Mouse (Mus musculus): ENCODE results near the gene Iqcf5. TPM values are rescaled to one million over a fixed set of nuclear protein-coding genes. Genes with fewer than 3 reads are reported as not detected.

Gene Iqcf5
- polyA plus RNA-seq, 1 experiment from 2014 or later = not detected

GRCm38 (mm10) chr9:106519909-106520308 is 5.5 kb downstream of the Iqcf5 start:
- H3K27ac ChIP-seq = no peak overlapping the region
- H3K36me3 ChIP-seq = no peaks in the 10 kb centered on the region
- no peak overlapping the region for H3K4me2 ChIP-seq (replicated peaks)
- 81% methylated on average over 8 of the region's 8 CpGs for WGBS
- ATAC-seq (ENCODE audit: insufficient number of reproducible peaks, insufficient read depth, low FRiP score, low TSS enrichment) = no peak
- no peaks in the 10 kb centered on the region for H3K27me3 ChIP-seq
- no peaks in the 10 kb centered on the region for H3K4me1 ChIP-seq
- H3K4me3 ChIP-seq = no peak overlapping the region
- H3K9me3 ChIP-seq = no peaks in the 10 kb centered on the region
- no peak overlapping the region for H3K9ac ChIP-seq

- no peaks in the 10 kb centered on the region for H3K36me3 ChIP-seq
Observed at GRCm38 (mm10) chr9:106531833-106532232, 17.5 kb downstream of the Iqcf5 start.

GRCm38 (mm10) chr9:106534296-106534695 is 19.9 kb downstream of the Iqcf5 start:
- 88% methylated on average over 7 of the region's 7 CpGs for WGBS

More at GRCm38 (mm10) chr9:106531833-106532232, 17.5 kb downstream of the Iqcf5 start:
- Histone ChIP-seq H3K4me2 (replicated peaks) (no peak overlapping the region), H3K4me1 (no peaks in the 10 kb centered on the region), H3K9me3 (no peaks in the 10 kb centered on the region), H3K9ac (no peak overlapping the region), H3K27me3 (no peaks in the 10 kb centered on the region), H3K4me3 (no peak overlapping the region), H3K27ac (no peak overlapping the region)
- 34% methylated on average over 3 of the region's 3 CpGs for WGBS
- ATAC-seq (ENCODE audit: insufficient number of reproducible peaks, insufficient read depth, low FRiP score, low TSS enrichment) = no peak

GRCm38 (mm10) chr9:106534975-106535374 is 20.6 kb downstream of the Iqcf5 start:
- Histone ChIP-seq H3K4me1 (no peaks in the 10 kb centered on the region), H3K4me3 (no peak overlapping the region), H3K9me3 (no peaks in the 10 kb centered on the region), H3K36me3 (no peaks in the 10 kb centered on the region), H3K4me2 (replicated peaks) (no peak overlapping the region), H3K9ac (no peak overlapping the region), H3K27ac (no peak overlapping the region), H3K27me3 (no peaks in the 10 kb centered on the region)
- 87% methylated on average over 11 of the region's 11 CpGs for WGBS
- no peak for ATAC-seq (ENCODE audit: insufficient number of reproducible peaks, insufficient read depth, low FRiP score, low TSS enrichment)

More at GRCm38 (mm10) chr9:106534296-106534695, 19.9 kb downstream of the Iqcf5 start:
- H3K36me3 ChIP-seq = no peaks in the 10 kb centered on the region
- H3K9me3 ChIP-seq = no peaks in the 10 kb centered on the region
- ATAC-seq (ENCODE audit: insufficient number of reproducible peaks, insufficient read depth, low FRiP score, low TSS enrichment) = no peak
- no peak overlapping the region for H3K4me2 ChIP-seq (replicated peaks)
- H3K4me1 ChIP-seq = no peaks in the 10 kb centered on the region
- H3K4me3 ChIP-seq = no peak overlapping the region
- no peak overlapping the region for H3K27ac ChIP-seq
- H3K9ac ChIP-seq = no peak overlapping the region
- no peaks in the 10 kb centered on the region for H3K27me3 ChIP-seq

- H3K27ac ChIP-seq = no peak within 1 kb of the TSS
- H3K36me3 ChIP-seq = no peaks in the 10 kb centered on the region
- H3K4me3 ChIP-seq = no peak within 1 kb of the TSS
- no peaks in the 10 kb centered on the region for H3K27me3 ChIP-seq
- no peak within 1 kb of the TSS for H3K9ac ChIP-seq
- H3K4me2 ChIP-seq (replicated peaks) = no peak within 1 kb of the TSS
- H3K4me1 ChIP-seq = no peaks in the 10 kb centered on the region
- ATAC-seq (ENCODE audit: insufficient number of reproducible peaks, insufficient read depth, low FRiP score, low TSS enrichment) = no peak
- H3K9me3 ChIP-seq = no peaks in the 10 kb centered on the region
- WGBS = 86% methylated on average over 5 of the region's 5 CpGs
Observed at GRCm38 (mm10) chr9:106561531-106561930, 47.2 kb downstream of the Iqcf5 start, which contains the start of gene Iqcf3. TSS of gene Iqcf3 (minus strand) at chr9:106561631.

- Histone ChIP-seq H3K27ac (no peak overlapping the region), H3K4me3 (no peak overlapping the region), H3K27me3 (no peaks in the 10 kb centered on the region), H3K9ac (no peak overlapping the region), H3K9me3 (no peaks in the 10 kb centered on the region), H3K4me2 (replicated peaks) (no peak overlapping the region), H3K4me1 (no peaks in the 10 kb centered on the region), H3K36me3 (no peaks in the 10 kb centered on the region)
- ATAC-seq (ENCODE audit: insufficient number of reproducible peaks, insufficient read depth, low FRiP score, low TSS enrichment) = no peak
- WGBS = 89% methylated on average over 11 of the region's 11 CpGs
Observed at GRCm38 (mm10) chr9:106562291-106562690, 47.9 kb downstream of the Iqcf5 start.

- no peak for ATAC-seq (ENCODE audit: insufficient number of reproducible peaks, insufficient read depth, low FRiP score, low TSS enrichment)
- Histone ChIP-seq H3K4me3 (no peak overlapping the region), H3K4me2 (replicated peaks) (no peak overlapping the region), H3K4me1 (no peaks in the 10 kb centered on the region), H3K27ac (no peak overlapping the region), H3K27me3 (no peaks in the 10 kb centered on the region), H3K9ac (no peak overlapping the region), H3K36me3 (no peaks in the 10 kb centered on the region), H3K9me3 (no peaks in the 10 kb centered on the region)
- WGBS = 74% methylated on average over 8 of the region's 8 CpGs
Observed at GRCm38 (mm10) chr9:106564025-106564424, 49.7 kb downstream of the Iqcf5 start.

Other genes starting within 250 kb of the Iqcf5 start
- gene Poc1a, start 233.5 kb upstream of the Iqcf5 start, polyA plus RNA-seq (2016; fragmentation: Nextera tagmentation; extraction: Ambion mirVana) = 25.7 and 27.9 TPM in 2 replicates
- 51.1 and 59.2 TPM in 2 replicates for gene Dusp7, start 145.9 kb upstream of the Iqcf5 start, polyA plus RNA-seq (2016; fragmentation: Nextera tagmentation; extraction: Ambion mirVana)
- gene Rpl29, start 85.1 kb upstream of the Iqcf5 start, polyA plus RNA-seq (2016; fragmentation: Nextera tagmentation; extraction: Ambion mirVana) = 878 and 882 TPM in 2 replicates
- 49.0 and 49.1 TPM in 2 replicates for gene Acy1, start 76.3 kb upstream of the Iqcf5 start, polyA plus RNA-seq (2016; fragmentation: Nextera tagmentation; extraction: Ambion mirVana)
- gene Abhd14b, start 67.1 kb upstream of the Iqcf5 start, polyA plus RNA-seq (2016; fragmentation: Nextera tagmentation; extraction: Ambion mirVana) = 12.5 and 14.0 TPM in 2 replicates
- 58.5 and 61.3 TPM in 2 replicates for gene Abhd14a, start 66.9 kb upstream of the Iqcf5 start, polyA plus RNA-seq (2016; fragmentation: Nextera tagmentation; extraction: Ambion mirVana)
- gene Pcbp4, start 61.3 kb upstream of the Iqcf5 start, polyA plus RNA-seq (2016; fragmentation: Nextera tagmentation; extraction: Ambion mirVana) = 213 and 222 TPM in 2 replicates
- 0.62 and 0.70 TPM in 2 replicates for gene Gpr62, start 48.6 kb upstream of the Iqcf5 start, polyA plus RNA-seq (2016; fragmentation: Nextera tagmentation; extraction: Ambion mirVana)
- 52.8 and 57.9 TPM in 2 replicates for gene Rrp9, start 38.6 kb upstream of the Iqcf5 start, polyA plus RNA-seq (2016; fragmentation: Nextera tagmentation; extraction: Ambion mirVana)
- gene Parp3, start 37.6 kb upstream of the Iqcf5 start, polyA plus RNA-seq (2016; fragmentation: Nextera tagmentation; extraction: Ambion mirVana) = 3.7 and 4.6 TPM in 2 replicates
- not detected in 2 replicates for gene Iqcf1, start 14.6 kb upstream of the Iqcf5 start, polyA plus RNA-seq (2016; fragmentation: Nextera tagmentation; extraction: Ambion mirVana)
- gene Iqcf3, start 47.1 kb downstream of the Iqcf5 start, polyA plus RNA-seq (2016; fragmentation: Nextera tagmentation; extraction: Ambion mirVana) = not detected in 2 replicates
- not detected in 2 replicates for gene Iqcf4, start 56.4 kb downstream of the Iqcf5 start, polyA plus RNA-seq (2016; fragmentation: Nextera tagmentation; extraction: Ambion mirVana)
- gene Iqcf6, start 112.0 kb downstream of the Iqcf5 start, polyA plus RNA-seq (2016; fragmentation: Nextera tagmentation; extraction: Ambion mirVana) = not detected in 2 replicates
- 0.93 and 2.0 TPM in 2 replicates for gene Grm2, start 141.5 kb downstream of the Iqcf5 start, polyA plus RNA-seq (2016; fragmentation: Nextera tagmentation; extraction: Ambion mirVana)
- gene Tex264, start 171.4 kb downstream of the Iqcf5 start, polyA plus RNA-seq (2016; fragmentation: Nextera tagmentation; extraction: Ambion mirVana) = 46.0 and 47.3 TPM in 2 replicates

Data from embryonic facial prominence, embryonic 12.5 days (tissue).